Comparison of ENCODE assay signal across 22 mouse cellular contexts in genomic region chr6:43382750-43383149, GRCm38 (mm10).
"Had no signal": no experiment of that assay in that cellular context is flagged by ENCODE, and none has a peak within 500 bp of the region (broad histone marks: within the 10 kb centered on the region; RNA-seq: fewer than 3 reads in every experiment).

No protein-coding gene starts in this region.

- H3K27me3 ChIP-seq: limb, embryonic 12.5 days; limb, embryonic 15.5 days; midbrain, embryonic 13.5 days; neural tube, embryonic 12.5 days; neural tube, embryonic 15.5 days had no signal

- ATAC-seq: liver, postnatal 0 days; lung, postnatal 0 days; midbrain, embryonic 13.5 days; midbrain, embryonic 16.5 days had no signal

- H3K27ac ChIP-seq: limb, embryonic 12.5 days; limb, embryonic 15.5 days; liver, embryonic 14.5 days; macrophage; midbrain, embryonic 13.5 days; neural tube, embryonic 12.5 days; neural tube, embryonic 15.5 days; stomach, postnatal 0 days had no signal

- H3K4me2 ChIP-seq: limb, embryonic 12.5 days; limb, embryonic 15.5 days; liver, embryonic 11.5 days; lung, embryonic 14.5 days; midbrain, embryonic 13.5 days; neural tube, embryonic 12.5 days; neural tube, embryonic 15.5 days had no signal

- H3K36me3 ChIP-seq: limb, embryonic 12.5 days; limb, embryonic 15.5 days; midbrain, embryonic 13.5 days; neural tube, embryonic 12.5 days; neural tube, embryonic 15.5 days had no signal

- H3K9ac ChIP-seq: limb, embryonic 12.5 days; limb, embryonic 15.5 days; liver, embryonic 14.5 days; liver, postnatal 0 days; lung, embryonic 14.5 days; midbrain, embryonic 13.5 days; neural tube, embryonic 12.5 days; neural tube, embryonic 15.5 days had no signal

- H3K4me1 ChIP-seq: limb, embryonic 12.5 days; limb, embryonic 15.5 days; midbrain, embryonic 13.5 days had no signal

- H3K9me3 ChIP-seq: limb, embryonic 12.5 days; limb, embryonic 15.5 days; midbrain, embryonic 13.5 days; neural tube, embryonic 12.5 days; neural tube, embryonic 15.5 days had no signal

- DNase-seq: kidney, postnatal 14 days; kidney, postnatal 4 days; left cerebral cortex, postnatal 4 days; liver, postnatal 0 days; lung, embryonic 14.5 days; right cerebral cortex, adult 18-20 months; right cerebral cortex, postnatal 14 days; right cerebral cortex, postnatal 4 days; thymus, adult 2 months; thymus, postnatal 14 days; thymus, postnatal 4 days had no signal

- H3K4me3 ChIP-seq: limb, embryonic 12.5 days; limb, embryonic 15.5 days; midbrain, embryonic 13.5 days; neural tube, embryonic 12.5 days; neural tube, embryonic 15.5 days had no signal
